Mouse (Mus musculus): ENCODE results near the gene Fcrl5. TPM values are rescaled to one million over a fixed set of nuclear protein-coding genes. Genes with fewer than 3 reads are reported as not detected.
A peak's percentile ranks its signal among the peaks of the same experiment; 100 is the strongest.

The Fcrl5 gene
- not detected in 2 replicates for polyA plus RNA-seq (2014; fragmentation: Nextera tagmentation; extraction: Ambion mirVana)

DNA sequence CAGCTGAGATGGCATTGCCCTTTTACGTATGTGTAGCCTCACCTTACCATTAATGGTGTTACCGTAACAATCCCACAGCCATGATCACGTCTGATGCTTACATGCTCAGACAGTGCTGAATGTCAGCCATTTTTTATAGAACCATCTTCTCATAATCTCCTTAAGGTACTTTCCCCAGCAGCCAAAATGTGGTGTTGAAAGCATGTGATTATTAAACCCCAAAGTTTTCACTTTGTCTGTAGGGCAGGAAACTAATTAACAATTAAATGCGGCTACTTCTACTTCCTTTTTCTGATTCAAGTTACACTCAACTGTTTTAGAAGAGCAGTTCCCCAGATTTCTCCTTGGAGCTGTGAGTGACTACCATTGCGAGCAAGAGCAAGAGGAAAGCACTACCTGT is at the start of gene Fcrl5:
Fcrl5 (plus strand) TSS at position 295 of the 400 bp plus-strand sequence.
- Histone ChIP-seq H3K4me2 (ENCODE audit: low read length) (no peak within 1 kb of the TSS), H3K9me3 (replicated peaks; ENCODE audit: control insufficient read depth, low read length) (0 out of 2 replicates have a peak, but pooled peaks cover 3% of the 10 kb centered on the region), H3K4me1 (ENCODE audit: control insufficient read depth, insufficient read depth, low read length) (no peaks in the 10 kb centered on the region), H3K27ac (ENCODE audit: low read depth, low read length) (no peak within 1 kb of the TSS), H3K36me3 (ENCODE audit: control insufficient read depth, insufficient read depth, low read length) (no peaks in the 10 kb centered on the region), H3K9ac (ENCODE audit: low read length) (no peak within 1 kb of the TSS), H3K4me3 (ENCODE audit: low read depth, low read length) (no peak within 1 kb of the TSS), H3K27me3 (replicated peaks; ENCODE audit: control insufficient read depth, insufficient read depth, low read length) (no peaks in the 10 kb centered on the region)
- WGBS: 92% methylated on average over 5 of the region's 5 CpGs
- ATAC-seq (no peak), DNase-seq (ENCODE audit: low spot score) (no peak)

DNA sequence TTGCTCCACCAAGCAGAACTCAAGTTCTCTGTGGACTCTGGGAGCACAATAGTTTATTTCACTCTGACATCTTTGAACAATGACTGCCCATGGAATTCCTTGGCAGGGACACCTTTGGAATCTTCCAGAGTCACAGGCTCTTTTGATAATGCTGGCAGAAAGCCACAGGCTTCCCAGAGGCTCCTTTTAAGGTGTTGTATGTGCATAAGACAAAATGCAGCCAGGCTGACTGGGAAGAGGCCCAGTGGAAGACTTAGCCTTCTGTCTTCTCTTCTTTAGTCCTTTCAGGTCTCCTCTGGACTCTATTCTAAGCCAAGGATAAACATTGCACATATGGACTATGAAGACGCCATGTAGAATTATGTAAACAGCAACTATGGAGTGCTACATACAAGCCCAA is 44.6 kb upstream of the Fcrl5 start:
- no peak overlapping the region for H3K4me3 ChIP-seq (ENCODE audit: low read depth, low read length)
- no peaks in the 10 kb centered on the region for H3K27me3 ChIP-seq (replicated peaks; ENCODE audit: control insufficient read depth, insufficient read depth, low read length)
- H3K9ac ChIP-seq (ENCODE audit: low read length): no peak overlapping the region
- WGBS: 79% methylated on average over 1 of the region's 1 CpGs
- DNase-seq (ENCODE audit: low spot score) (no peak), ATAC-seq (no peak)
- H3K4me1 ChIP-seq (ENCODE audit: control insufficient read depth, insufficient read depth, low read length): no peaks in the 10 kb centered on the region
- no peaks in the 10 kb centered on the region for H3K36me3 ChIP-seq (ENCODE audit: control insufficient read depth, insufficient read depth, low read length)
- no peak overlapping the region for H3K4me2 ChIP-seq (ENCODE audit: low read length)
- H3K27ac ChIP-seq (ENCODE audit: low read depth, low read length): no peak overlapping the region
- H3K9me3 ChIP-seq (replicated peaks; ENCODE audit: control insufficient read depth, low read length): no peaks in the 10 kb centered on the region

- WGBS: 62% methylated on average over 4 of the region's 4 CpGs
Observed at GRCm38 (mm10) chr3:87398809-87399208, 36.8 kb upstream of the Fcrl5 start.

GRCm38 (mm10) chr3:87399906-87400305 is 35.7 kb upstream of the Fcrl5 start:
- Histone ChIP-seq H3K4me2 (ENCODE audit: low read length) (no peak overlapping the region), H3K4me3 (ENCODE audit: low read depth, low read length) (no peak overlapping the region), H3K27me3 (replicated peaks; ENCODE audit: control insufficient read depth, insufficient read depth, low read length) (no peaks in the 10 kb centered on the region), H3K36me3 (ENCODE audit: control insufficient read depth, insufficient read depth, low read length) (no peaks in the 10 kb centered on the region), H3K4me1 (ENCODE audit: control insufficient read depth, insufficient read depth, low read length) (no peaks in the 10 kb centered on the region), H3K9ac (ENCODE audit: low read length) (no peak overlapping the region), H3K9me3 (replicated peaks; ENCODE audit: control insufficient read depth, low read length) (no peaks in the 10 kb centered on the region), H3K27ac (ENCODE audit: low read depth, low read length) (no peak overlapping the region)
- 81% methylated on average over 4 of the region's 4 CpGs for WGBS
- DNase-seq (ENCODE audit: low spot score): no peak
- no peak for ATAC-seq

More at GRCm38 (mm10) chr3:87398809-87399208, 36.8 kb upstream of the Fcrl5 start:
- DNase-seq (ENCODE audit: low spot score): no peak
- Histone ChIP-seq H3K4me3 (ENCODE audit: low read depth, low read length) (no peak overlapping the region), H3K9ac (ENCODE audit: low read length) (no peak overlapping the region), H3K4me2 (ENCODE audit: low read length) (no peak overlapping the region), H3K4me1 (ENCODE audit: control insufficient read depth, insufficient read depth, low read length) (no peaks in the 10 kb centered on the region), H3K27me3 (replicated peaks; ENCODE audit: control insufficient read depth, insufficient read depth, low read length) (no peaks in the 10 kb centered on the region), H3K27ac (ENCODE audit: low read depth, low read length) (no peak overlapping the region), H3K9me3 (replicated peaks; ENCODE audit: control insufficient read depth, low read length) (no peaks in the 10 kb centered on the region), H3K36me3 (ENCODE audit: control insufficient read depth, insufficient read depth, low read length) (no peaks in the 10 kb centered on the region)
- no peak for ATAC-seq

DNA sequence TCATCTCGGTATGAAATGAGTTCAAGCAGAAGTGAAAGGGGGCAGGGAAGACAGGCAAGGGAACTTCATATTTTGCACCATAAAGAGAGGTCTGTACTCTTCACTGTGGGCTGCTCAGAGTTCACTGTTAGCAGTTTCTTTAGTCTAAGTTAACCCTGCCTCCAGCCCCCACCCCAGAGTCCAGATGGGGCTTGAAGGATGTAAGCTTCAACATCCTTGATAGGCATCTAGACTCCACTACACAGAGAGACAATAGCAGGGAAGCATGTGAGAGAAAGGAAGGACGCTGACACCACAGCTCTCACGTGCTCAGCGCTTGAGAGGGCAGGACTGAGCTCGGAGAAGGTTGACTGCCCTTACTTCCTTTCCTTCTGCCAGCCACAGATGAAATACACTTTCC is 34.3 kb upstream of the Fcrl5 start:
- no peaks in the 10 kb centered on the region for H3K4me1 ChIP-seq (ENCODE audit: control insufficient read depth, insufficient read depth, low read length)
- no peak overlapping the region for H3K9ac ChIP-seq (ENCODE audit: low read length)
- H3K4me2 ChIP-seq (ENCODE audit: low read length): no peak overlapping the region
- no peaks in the 10 kb centered on the region for H3K36me3 ChIP-seq (ENCODE audit: control insufficient read depth, insufficient read depth, low read length)
- no peak overlapping the region for H3K4me3 ChIP-seq (ENCODE audit: low read depth, low read length)
- no peak for DNase-seq (ENCODE audit: low spot score)
- H3K27me3 ChIP-seq (replicated peaks; ENCODE audit: control insufficient read depth, insufficient read depth, low read length): no peaks in the 10 kb centered on the region
- H3K9me3 ChIP-seq (replicated peaks; ENCODE audit: control insufficient read depth, low read length): no peaks in the 10 kb centered on the region
- no peak overlapping the region for H3K27ac ChIP-seq (ENCODE audit: low read depth, low read length)
- no peak for ATAC-seq
- WGBS: 68% methylated on average over 5 of the region's 5 CpGs

GRCm38 (mm10) chr3:87408171-87408570 is 27.4 kb upstream of the Fcrl5 start:
- no peaks in the 10 kb centered on the region for H3K4me1 ChIP-seq (ENCODE audit: control insufficient read depth, insufficient read depth, low read length)
- no peak overlapping the region for H3K27ac ChIP-seq (ENCODE audit: low read depth, low read length)
- no peaks in the 10 kb centered on the region for H3K27me3 ChIP-seq (replicated peaks; ENCODE audit: control insufficient read depth, insufficient read depth, low read length)
- no peak overlapping the region for H3K4me3 ChIP-seq (ENCODE audit: low read depth, low read length)
- WGBS: 21% methylated on average over 4 of the region's 4 CpGs
- H3K9me3 ChIP-seq (replicated peaks; ENCODE audit: control insufficient read depth, low read length): no peaks in the 10 kb centered on the region
- H3K4me2 ChIP-seq (ENCODE audit: low read length): no peak overlapping the region
- no peak overlapping the region for H3K9ac ChIP-seq (ENCODE audit: low read length)
- no peak for DNase-seq (ENCODE audit: low spot score)
- H3K36me3 ChIP-seq (ENCODE audit: control insufficient read depth, insufficient read depth, low read length): no peaks in the 10 kb centered on the region
- ATAC-seq: no peak

DNA sequence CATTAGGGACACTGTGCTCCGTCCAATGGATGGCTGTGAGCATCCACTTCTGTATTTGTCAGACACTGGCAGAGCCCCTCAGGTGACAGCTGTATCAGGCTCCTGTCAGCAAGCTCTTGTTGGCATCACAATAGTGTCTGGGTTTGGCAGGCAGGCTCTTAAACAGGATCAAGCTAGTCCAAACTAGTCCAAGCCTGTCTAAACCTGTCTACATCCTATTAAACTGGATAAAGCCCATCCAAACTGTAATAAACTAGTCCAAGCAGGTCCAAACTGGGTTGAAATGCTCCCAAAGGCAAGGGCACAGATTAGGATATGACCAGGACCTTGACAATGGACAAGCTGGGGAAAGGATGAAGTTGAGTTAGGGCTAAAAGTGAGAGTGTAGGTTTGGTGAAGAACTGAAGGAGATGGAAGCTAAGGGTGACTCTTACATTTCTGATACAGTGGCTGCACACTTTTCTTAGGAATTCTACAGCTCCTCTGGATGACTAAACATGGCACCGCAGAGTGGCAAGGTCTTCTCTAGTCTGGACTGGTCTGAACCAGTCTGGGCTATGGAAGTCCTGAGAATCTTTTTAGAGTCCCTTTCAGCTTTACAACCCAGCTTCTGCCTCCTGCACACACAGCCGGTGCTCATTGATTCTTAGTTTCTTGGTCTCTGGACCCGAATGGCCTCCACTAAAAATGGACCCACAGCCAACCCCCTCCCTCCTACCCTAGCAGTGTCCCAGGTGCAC is 26.2 kb upstream of the Fcrl5 start:
- no peaks in the 10 kb centered on the region for H3K36me3 ChIP-seq (ENCODE audit: control insufficient read depth, insufficient read depth, low read length)
- H3K4me2 ChIP-seq (ENCODE audit: low read length): no peak overlapping the region
- no peak for DNase-seq (ENCODE audit: low spot score)
- ATAC-seq: no peak
- WGBS: 73% methylated on average over 4 of the region's 4 CpGs
- no peaks in the 10 kb centered on the region for H3K9me3 ChIP-seq (replicated peaks; ENCODE audit: control insufficient read depth, low read length)
- H3K4me1 ChIP-seq (ENCODE audit: control insufficient read depth, insufficient read depth, low read length): no peaks in the 10 kb centered on the region
- H3K9ac ChIP-seq (ENCODE audit: low read length): no peak overlapping the region
- H3K27me3 ChIP-seq (replicated peaks; ENCODE audit: control insufficient read depth, insufficient read depth, low read length): no peaks in the 10 kb centered on the region
- no peak overlapping the region for H3K27ac ChIP-seq (ENCODE audit: low read depth, low read length)
- no peak overlapping the region for H3K4me3 ChIP-seq (ENCODE audit: low read depth, low read length)

DNA sequence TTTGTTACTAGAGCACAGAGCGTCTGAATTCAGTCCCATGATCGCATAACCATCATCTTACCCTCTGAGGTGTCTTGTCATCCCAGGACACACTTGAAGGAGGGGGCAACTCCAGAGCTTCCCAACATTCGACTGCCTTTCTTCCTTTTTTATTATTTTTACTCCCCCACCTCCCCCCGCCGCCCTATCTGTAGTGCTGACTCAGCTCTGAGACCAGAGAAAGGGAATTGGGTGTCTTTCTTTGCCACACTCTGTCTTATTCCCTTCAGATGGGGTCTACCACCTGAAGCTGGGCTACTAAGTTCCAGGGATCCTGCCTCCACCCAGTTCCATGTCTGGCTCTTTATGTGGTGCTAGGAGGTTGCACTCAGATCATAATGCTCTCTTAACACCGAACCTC is 25.0 kb upstream of the Fcrl5 start:
- ATAC-seq (no peak), DNase-seq (ENCODE audit: low spot score) (no peak)
- Histone ChIP-seq H3K4me2 (ENCODE audit: low read length) (no peak overlapping the region), H3K9ac (ENCODE audit: low read length) (no peak overlapping the region), H3K27me3 (replicated peaks; ENCODE audit: control insufficient read depth, insufficient read depth, low read length) (no peaks in the 10 kb centered on the region), H3K9me3 (replicated peaks; ENCODE audit: control insufficient read depth, low read length) (no peaks in the 10 kb centered on the region), H3K4me3 (ENCODE audit: low read depth, low read length) (no peak overlapping the region), H3K27ac (ENCODE audit: low read depth, low read length) (no peak overlapping the region), H3K36me3 (ENCODE audit: control insufficient read depth, insufficient read depth, low read length) (no peaks in the 10 kb centered on the region), H3K4me1 (ENCODE audit: control insufficient read depth, insufficient read depth, low read length) (no peaks in the 10 kb centered on the region)
- 87% methylated on average over 6 of the region's 6 CpGs for WGBS

- ATAC-seq: peak; percentile 72
- peak; percentile 50 for DNase-seq (ENCODE audit: low spot score)
- no peaks in the 10 kb centered on the region for H3K27me3 ChIP-seq (replicated peaks; ENCODE audit: control insufficient read depth, insufficient read depth, low read length)
- no peak overlapping the region for H3K9ac ChIP-seq (ENCODE audit: low read length)
- WGBS: 15% methylated on average over 12 of the region's 12 CpGs
- no peaks in the 10 kb centered on the region for H3K36me3 ChIP-seq (ENCODE audit: control insufficient read depth, insufficient read depth, low read length)
- no peaks in the 10 kb centered on the region for H3K4me1 ChIP-seq (ENCODE audit: control insufficient read depth, insufficient read depth, low read length)
- H3K4me2 ChIP-seq (ENCODE audit: low read length): no peak overlapping the region
- no peak overlapping the region for H3K27ac ChIP-seq (ENCODE audit: low read depth, low read length)
- H3K4me3 ChIP-seq (ENCODE audit: low read depth, low read length): no peak overlapping the region
- H3K9me3 ChIP-seq (replicated peaks; ENCODE audit: control insufficient read depth, low read length): no peaks in the 10 kb centered on the region
Observed at GRCm38 (mm10) chr3:87411150-87411549, 24.4 kb upstream of the Fcrl5 start.
